Mouse (Mus musculus): ENCODE results near the gene Bcdin3d. TPM values are rescaled to one million over a fixed set of nuclear protein-coding genes. Genes with fewer than 3 reads are reported as not detected.

Gene Bcdin3d
- polyA plus RNA-seq, 1 experiment from 2014 or later = 20.2 TPM

- Histone ChIP-seq H3K27ac (no peak overlapping the region; the same call in 1 of the 2 replicates), H3K27me3 (ENCODE audit: insufficient read depth, poor library complexity, severe bottlenecking) (peaks cover 21% of the 10 kb centered on the region), H3K9me3 (no peaks in the 10 kb centered on the region), H3K4me3 (no peak overlapping the region), H3K4me1 (replicated peaks) (peaks cover 72% of the 10 kb centered on the region), H3K36me3 (no peaks in the 10 kb centered on the region)
- DNase-seq (ENCODE audit: low spot score) = no peak
- WGBS = 66% methylated on average over 5 of the region's 5 CpGs
These were observed 25.8 kb upstream of the Bcdin3d start for GRCm38 (mm10) chr15:99500320-99500719.

GRCm38 (mm10) chr15:99499726-99500125 lies 25.2 kb upstream of the Bcdin3d start:
- Histone ChIP-seq H3K36me3 (no peaks in the 10 kb centered on the region), H3K4me1 (replicated peaks) (peaks cover 66% of the 10 kb centered on the region), H3K4me3 (no peak overlapping the region), H3K27ac (no peak overlapping the region), H3K27me3 (ENCODE audit: insufficient read depth, poor library complexity, severe bottlenecking) (peaks cover 22% of the 10 kb centered on the region), H3K9me3 (no peaks in the 10 kb centered on the region)
- 50% methylated on average over 6 of the region's 6 CpGs for WGBS
- DNase-seq (ENCODE audit: low spot score) = no peak

- no peak overlapping the region for H3K4me3 ChIP-seq
- no peak for DNase-seq (ENCODE audit: low spot score)
- no peaks in the 10 kb centered on the region for H3K9me3 ChIP-seq
- peaks cover 22% of the 10 kb centered on the region for H3K27me3 ChIP-seq (ENCODE audit: insufficient read depth, poor library complexity, severe bottlenecking)
- H3K4me1 ChIP-seq (replicated peaks) = peaks cover 57% of the 10 kb centered on the region
- no peaks in the 10 kb centered on the region for H3K36me3 ChIP-seq
- no peak overlapping the region for H3K27ac ChIP-seq
- WGBS = 74% methylated on average over 4 of the region's 4 CpGs
These were observed 24.3 kb upstream of the Bcdin3d start for GRCm38 (mm10) chr15:99498781-99499180.

- Histone ChIP-seq H3K27me3 (ENCODE audit: insufficient read depth, poor library complexity, severe bottlenecking) (peaks cover 22% of the 10 kb centered on the region), H3K27ac (no peak overlapping the region), H3K4me1 (replicated peaks) (peaks cover 53% of the 10 kb centered on the region), H3K36me3 (no peaks in the 10 kb centered on the region), H3K4me3 (no peak overlapping the region), H3K9me3 (no peaks in the 10 kb centered on the region)
- 85% methylated on average over 4 of the region's 4 CpGs for WGBS
- no peak for DNase-seq (ENCODE audit: low spot score)
These were observed 23.8 kb upstream of the Bcdin3d start for GRCm38 (mm10) chr15:99498356-99498755.

- H3K9me3 ChIP-seq = no peaks in the 10 kb centered on the region
- peaks cover 22% of the 10 kb centered on the region for H3K27me3 ChIP-seq (ENCODE audit: insufficient read depth, poor library complexity, severe bottlenecking)
- no peak overlapping the region for H3K4me3 ChIP-seq
- H3K4me1 ChIP-seq (replicated peaks) = peaks cover 47% of the 10 kb centered on the region
- WGBS = 59% methylated on average over 12 of the region's 12 CpGs
- no peak overlapping the region; the same call in 1 of the 2 replicates for H3K27ac ChIP-seq
- DNase-seq (ENCODE audit: low spot score) = no peak
- H3K36me3 ChIP-seq = no peaks in the 10 kb centered on the region
These were observed 23.2 kb upstream of the Bcdin3d start for GRCm38 (mm10) chr15:99497527-99498242.

- Histone ChIP-seq H3K4me1 (replicated peaks) (peaks cover 41% of the 10 kb centered on the region), H3K36me3 (no peaks in the 10 kb centered on the region), H3K27me3 (ENCODE audit: insufficient read depth, poor library complexity, severe bottlenecking) (peaks cover 22% of the 10 kb centered on the region), H3K9me3 (no peaks in the 10 kb centered on the region), H3K4me3 (no peak overlapping the region), H3K27ac (no peak overlapping the region)
- DNase-seq (ENCODE audit: low spot score) = peak; percentile 69
- 10% methylated on average over 4 of the region's 4 CpGs for WGBS
These were observed 22.5 kb upstream of the Bcdin3d start for GRCm38 (mm10) chr15:99497061-99497460.

- no peaks in the 10 kb centered on the region for H3K4me1 ChIP-seq (replicated peaks)
- no peaks in the 10 kb centered on the region for H3K36me3 ChIP-seq
- WGBS = 76% methylated on average over 6 of the region's 6 CpGs
- 0 out of 2 replicates have a peak, but pooled peaks cover 6% of the 10 kb centered on the region for H3K27me3 ChIP-seq (ENCODE audit: insufficient read depth, poor library complexity, severe bottlenecking)
- H3K27ac ChIP-seq = no peak overlapping the region
- DNase-seq (ENCODE audit: low spot score) = no peak
- H3K4me3 ChIP-seq = no peak overlapping the region
- no peaks in the 10 kb centered on the region for H3K9me3 ChIP-seq
These were observed 10.2 kb upstream of the Bcdin3d start for GRCm38 (mm10) chr15:99484745-99485144.

- no peak overlapping the region for H3K27ac ChIP-seq
- H3K9me3 ChIP-seq = no peaks in the 10 kb centered on the region
- H3K36me3 ChIP-seq = peaks cover 6% of the 10 kb centered on the region; the same call in 1 of the 2 replicates
- no peaks in the 10 kb centered on the region for H3K27me3 ChIP-seq (ENCODE audit: insufficient read depth, poor library complexity, severe bottlenecking)
- no peak overlapping the region for H3K4me3 ChIP-seq
- H3K4me1 ChIP-seq (replicated peaks) = peaks cover 19% of the 10 kb centered on the region
- no peak for DNase-seq (ENCODE audit: low spot score)
- WGBS = 78% methylated on average over 1 of the region's 1 CpGs
These were observed 1.3 kb upstream of the Bcdin3d start for GRCm38 (mm10) chr15:99475814-99476213.

- Histone ChIP-seq H3K4me1 (replicated peaks) (peaks cover 19% of the 10 kb centered on the region), H3K27ac (peak overlapping the region; percentile 97), H3K9me3 (no peaks in the 10 kb centered on the region), H3K36me3 (peaks cover 24% of the 10 kb centered on the region), H3K4me3 (peak overlapping the region; percentile 84), H3K27me3 (ENCODE audit: insufficient read depth, poor library complexity, severe bottlenecking) (no peaks in the 10 kb centered on the region)
- WGBS = 8% methylated on average over 38 of the region's 38 CpGs
- DNase-seq (ENCODE audit: low spot score) = no peak
These were observed 542 bp downstream of the Bcdin3d start for GRCm38 (mm10) chr15:99473801-99474575.

GRCm38 (mm10) chr15:99472972-99473371 lies 1.6 kb downstream of the Bcdin3d start:
- H3K4me3 ChIP-seq = no peak overlapping the region
- H3K27ac ChIP-seq = no peak overlapping the region
- H3K27me3 ChIP-seq (ENCODE audit: insufficient read depth, poor library complexity, severe bottlenecking) = no peaks in the 10 kb centered on the region
- 91% methylated on average over 7 of the region's 7 CpGs for WGBS
- peaks cover 19% of the 10 kb centered on the region for H3K4me1 ChIP-seq (replicated peaks)
- DNase-seq (ENCODE audit: low spot score) = no peak
- no peaks in the 10 kb centered on the region for H3K9me3 ChIP-seq
- peaks cover 30% of the 10 kb centered on the region for H3K36me3 ChIP-seq

GRCm38 (mm10) chr15:99471677-99472063 lies 2.9 kb downstream of the Bcdin3d start:
- Histone ChIP-seq H3K27ac (no peak overlapping the region), H3K36me3 (peaks cover 30% of the 10 kb centered on the region), H3K4me1 (replicated peaks) (peaks cover 19% of the 10 kb centered on the region), H3K27me3 (ENCODE audit: insufficient read depth, poor library complexity, severe bottlenecking) (no peaks in the 10 kb centered on the region), H3K4me3 (no peak overlapping the region), H3K9me3 (no peaks in the 10 kb centered on the region)
- no peak for DNase-seq (ENCODE audit: low spot score)
- WGBS = 79% methylated on average over 14 of the region's 14 CpGs

GRCm38 (mm10) chr15:99470971-99471676 lies 3.4 kb downstream of the Bcdin3d start:
- WGBS = 63% methylated on average over 17 of the region's 17 CpGs
- Histone ChIP-seq H3K9me3 (no peaks in the 10 kb centered on the region), H3K4me3 (no peak overlapping the region), H3K27ac (peak overlapping the region; percentile 50; the same call in 1 of the 2 replicates), H3K4me1 (replicated peaks) (peaks cover 19% of the 10 kb centered on the region), H3K27me3 (ENCODE audit: insufficient read depth, poor library complexity, severe bottlenecking) (no peaks in the 10 kb centered on the region), H3K36me3 (peaks cover 30% of the 10 kb centered on the region)
- peak; percentile 57 for DNase-seq (ENCODE audit: low spot score)

All from hindbrain, embryonic 10.5 days (tissue).